Mouse (Mus musculus) urinary bladder, adult 2 months (tissue): ENCODE data around the gene Rbm15. TPM values are rescaled to one million over a fixed set of nuclear protein-coding genes. Genes with fewer than 3 reads are reported as not detected.
"Not testable (repeated sequence)": the region's sequence is repeated elsewhere in the genome, so short reads cannot be mapped to it uniquely, and the experiment has no call there.

Experiments
- DNase-seq: peaks from one replicate; pipeline ENCODE4 v3.0.0; 2022; ENCODE audit warnings: low spot score
- polyA plus RNA-seq: library from polyadenylated mRNA; depleted of rRNA; stranded (reverse); fragments of >200 nt; gene quantifications from 2 replicates; pipeline ENCODE4 v1.2.3, GENCODE M21; 2012; rRNA removed

The Rbm15 gene
- polyA plus RNA-seq, 1 experiment = 3.9 TPM

DNA sequence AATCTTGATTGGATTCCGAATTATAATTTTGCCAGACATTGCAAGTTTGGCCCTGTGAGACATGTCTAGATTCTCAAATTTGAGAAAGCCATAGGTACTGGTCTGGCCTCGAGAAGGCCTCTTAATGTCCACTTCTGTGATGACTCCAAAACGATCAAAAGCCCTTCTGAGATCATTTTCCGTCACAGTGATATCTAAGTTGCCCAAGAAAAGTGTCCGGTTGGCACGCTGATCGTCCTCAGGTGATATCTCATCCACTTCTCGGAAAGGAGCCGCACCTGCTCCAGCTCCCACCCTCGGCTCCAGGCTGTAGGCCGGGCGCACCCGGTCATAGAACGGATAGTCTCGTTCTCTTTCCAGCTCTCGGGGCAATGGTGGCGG lies 1.7 kb downstream of the Rbm15 start:
- no peak for DNase-seq

DNA sequence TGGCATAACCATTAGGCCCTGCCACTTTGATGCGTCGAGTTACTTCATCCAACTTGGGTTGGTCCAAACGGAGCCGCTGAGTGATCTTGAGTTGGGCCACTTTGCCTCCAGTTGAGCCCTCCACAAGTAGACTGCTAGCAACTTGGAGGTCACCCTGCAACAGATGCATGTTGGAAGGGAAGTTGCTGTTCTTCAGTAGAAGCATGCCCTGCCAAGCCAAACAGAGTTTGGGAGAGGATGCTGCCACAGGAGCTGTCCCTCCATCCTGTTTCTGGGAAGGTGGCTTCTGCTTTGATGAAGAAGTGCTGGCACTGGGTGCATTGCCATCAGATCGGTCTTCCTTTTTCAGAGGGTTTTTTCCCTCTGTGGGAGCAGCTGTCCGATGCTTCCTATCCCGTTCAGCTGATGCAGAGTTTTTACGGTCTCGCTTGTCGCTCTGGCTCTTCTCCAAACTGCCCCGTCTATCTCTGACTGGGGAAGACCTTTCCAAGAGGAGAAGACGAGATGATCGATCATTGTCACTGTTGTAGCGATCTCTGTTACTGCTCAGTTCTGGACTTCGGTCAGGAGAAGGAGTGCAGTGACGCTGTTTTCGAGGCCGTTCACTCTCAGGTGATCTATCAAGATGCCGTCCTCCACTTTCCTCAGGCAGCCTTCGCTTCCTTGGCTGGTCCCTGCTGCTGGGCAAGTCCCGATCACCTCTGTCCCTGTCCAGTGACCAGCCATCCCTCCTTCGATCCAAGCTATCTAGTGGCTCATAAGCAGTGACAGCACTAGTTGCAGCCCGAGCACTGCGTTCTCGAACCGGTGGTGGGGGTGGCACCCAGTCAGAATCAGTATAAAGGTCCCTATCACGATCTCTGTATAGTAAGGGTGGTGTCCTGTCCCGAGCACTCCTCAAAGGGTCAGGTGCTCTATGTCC lies 2.7 kb downstream of the Rbm15 start:
- no peak for DNase-seq

DNA sequence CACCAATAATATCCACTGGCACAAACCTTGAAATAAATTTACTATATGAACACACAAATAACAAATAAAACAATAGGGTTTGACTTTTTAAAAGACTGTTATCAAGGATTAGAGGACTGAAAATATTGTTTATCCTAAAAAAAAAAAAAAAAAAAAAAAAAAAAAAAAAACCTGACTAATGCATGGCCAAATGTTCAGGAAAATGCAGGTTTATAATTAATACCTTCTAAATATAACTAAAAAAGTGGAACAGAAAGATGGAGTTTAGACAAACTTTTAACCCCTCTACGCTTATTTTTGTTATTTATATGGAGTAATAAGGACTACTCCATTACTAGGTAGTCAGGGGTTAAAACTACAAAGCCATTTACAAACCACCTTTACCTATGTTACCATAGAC lies 7.0 kb downstream of the Rbm15 start:
- DNase-seq = no peak

DNA sequence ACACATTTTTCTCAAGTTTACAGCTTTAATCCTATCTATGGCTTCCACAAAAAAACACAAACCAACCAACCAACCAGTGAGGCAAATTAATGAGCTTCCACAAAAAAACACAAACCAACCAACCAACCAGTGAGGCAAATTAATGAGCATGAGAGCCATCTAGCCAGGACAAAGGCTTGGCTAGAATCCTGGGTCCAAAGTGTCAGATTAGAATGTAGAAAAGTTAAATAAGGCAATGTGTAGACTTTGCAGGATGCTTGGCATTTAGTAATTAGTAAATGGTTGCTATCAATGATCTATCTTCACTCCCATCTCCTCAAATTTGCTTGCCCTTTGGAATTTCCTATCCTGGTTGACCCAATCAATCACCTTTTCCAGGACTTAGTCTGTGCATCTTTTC lies 11.7 kb downstream of the Rbm15 start:
- DNase-seq = no peak

DNA sequence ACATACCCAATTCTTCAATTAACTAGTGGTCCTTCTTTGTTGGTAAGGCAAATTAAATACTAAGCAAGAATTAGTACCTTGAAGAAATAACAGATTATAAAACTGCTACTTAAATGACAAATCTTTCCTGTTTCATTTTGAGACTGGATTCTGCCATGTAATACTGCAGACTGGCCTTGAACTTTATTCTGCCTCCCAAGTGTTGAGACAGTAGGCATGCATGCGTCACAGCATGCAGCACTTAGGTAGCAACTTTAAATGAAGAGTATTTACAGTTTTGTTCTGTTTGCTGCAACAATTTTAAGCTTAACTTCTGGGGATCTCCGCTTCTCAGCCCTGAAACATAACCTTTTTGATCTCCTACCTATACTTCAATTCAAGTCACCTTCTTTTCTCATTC lies 12.3 kb downstream of the Rbm15 start:
- no peak for DNase-seq

DNA sequence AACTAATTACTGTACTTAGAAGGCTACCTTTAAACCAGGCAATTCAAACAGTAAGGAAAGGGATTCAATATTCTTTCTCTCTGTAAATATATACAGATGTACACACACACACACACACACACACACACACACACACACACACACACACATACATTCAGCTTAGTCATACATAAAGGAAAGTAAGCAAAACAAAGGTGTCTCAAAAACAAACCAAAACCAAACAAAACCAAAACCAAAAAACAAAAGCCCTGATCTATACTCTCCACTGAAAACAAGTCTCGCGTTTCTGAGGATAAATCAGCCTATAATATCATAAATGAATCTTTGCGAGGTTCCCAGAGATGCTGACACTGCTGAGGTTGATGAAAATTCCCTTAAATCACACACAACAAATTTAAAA lies 16.1 kb downstream of the Rbm15 start:
- DNase-seq = no peak

DNA sequence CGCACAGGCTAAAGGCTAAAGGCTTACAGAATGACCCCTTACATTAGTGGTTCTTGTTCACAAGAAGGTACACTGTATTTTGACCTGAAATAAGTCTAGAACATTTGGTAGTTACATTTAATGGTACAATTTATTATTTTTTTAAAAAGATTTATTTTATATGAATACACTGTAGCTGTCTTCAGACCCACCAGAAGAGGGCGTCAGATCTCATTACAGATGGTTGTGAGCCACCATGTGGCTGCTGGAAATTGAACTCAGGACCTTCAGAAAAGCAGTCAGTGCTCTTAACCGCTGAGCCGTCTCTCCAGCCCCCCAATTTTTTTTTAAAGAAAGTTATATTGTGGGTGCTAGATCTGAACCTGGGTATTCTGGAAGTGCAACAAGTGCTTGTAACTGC lies 36.6 kb downstream of the Rbm15 start:
- not testable (repeated sequence) for DNase-seq

DNA sequence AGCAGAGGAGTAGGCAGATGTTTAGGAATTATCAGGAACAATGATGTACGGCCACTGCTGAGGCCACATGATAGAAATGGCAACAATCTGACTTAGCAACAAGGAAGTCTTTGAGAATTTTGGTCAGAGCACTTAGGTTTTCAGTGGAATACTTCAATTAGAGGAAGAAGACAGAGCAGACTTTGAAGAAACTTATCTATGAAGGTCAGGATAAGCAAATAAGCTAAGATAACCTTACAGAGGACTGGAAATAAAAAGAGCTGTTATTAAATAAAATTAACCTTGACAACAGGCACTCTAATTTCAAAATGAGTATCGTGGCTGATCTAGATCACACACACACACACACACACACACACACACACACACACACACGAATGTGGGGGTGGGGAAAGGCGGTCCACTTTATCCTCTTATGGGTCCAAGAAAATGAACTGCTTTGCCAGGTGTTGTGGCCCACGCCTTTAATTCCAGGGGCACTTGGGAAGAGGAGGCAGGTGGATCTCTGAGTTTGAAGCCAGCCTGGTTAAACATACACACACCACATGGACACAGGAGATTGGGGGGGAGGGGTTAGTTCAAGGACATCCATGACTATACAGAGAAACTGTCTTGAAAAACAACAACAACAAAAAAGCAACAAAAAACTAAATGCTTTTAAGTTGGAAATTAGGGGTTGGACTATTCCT lies 37.7 kb downstream of the Rbm15 start:
- no peak for DNase-seq

DNA sequence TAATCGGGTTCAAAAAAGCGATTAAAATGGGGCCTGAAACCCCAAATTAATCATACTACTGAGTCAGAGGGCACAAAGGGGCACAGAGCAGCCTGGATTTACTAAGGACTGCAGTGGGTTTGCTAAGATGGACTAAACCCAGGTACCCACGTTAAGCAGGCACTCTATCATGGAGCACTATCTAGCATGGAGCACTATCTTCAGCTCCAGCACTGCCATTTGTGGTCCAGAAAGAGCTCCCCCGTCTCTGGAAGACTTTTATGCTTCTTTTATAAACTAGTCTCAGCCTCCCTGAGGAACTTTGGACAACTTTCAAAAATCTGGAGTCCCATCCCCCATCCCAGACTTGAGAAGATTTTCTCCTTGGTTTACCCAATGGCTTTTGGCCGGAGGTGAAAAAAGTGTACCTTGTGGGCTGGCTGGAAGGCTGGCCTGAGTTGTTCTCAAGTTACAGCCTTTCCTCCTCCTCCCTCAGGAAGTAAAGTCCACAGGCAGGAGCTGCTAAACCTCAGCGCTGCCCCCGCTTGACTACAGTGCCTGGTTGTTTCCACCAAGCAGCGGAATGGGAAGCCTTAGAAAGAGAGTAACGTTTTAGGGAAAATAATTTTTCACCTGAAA lies 42.6 kb downstream of the Rbm15 start, which contains the start of gene Slc16a4:
Gene Slc16a4, plus strand, starts transcription at position 467 of the 618 bp plus-strand sequence.
- no peak for DNase-seq

DNA sequence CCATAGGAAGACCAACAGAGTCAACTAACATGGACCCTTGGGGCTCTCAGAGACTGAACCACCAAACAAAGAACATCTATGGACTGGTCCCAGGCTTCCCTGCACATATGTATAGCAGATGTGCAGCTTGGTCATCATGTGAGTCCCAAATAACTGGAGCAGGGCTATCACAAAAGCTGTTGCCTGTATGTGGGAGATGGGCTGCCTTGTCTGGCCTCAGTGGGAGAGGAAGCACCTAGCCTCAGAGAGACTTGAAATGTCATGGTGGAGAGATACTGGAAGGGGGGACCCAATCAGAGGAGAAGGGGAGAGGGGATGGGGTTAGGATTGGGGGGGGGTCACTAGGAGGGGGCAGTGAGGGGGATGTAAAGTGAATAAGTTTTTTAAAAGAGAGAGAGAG lies 46.1 kb downstream of the Rbm15 start:
- DNase-seq = no peak

DNA sequence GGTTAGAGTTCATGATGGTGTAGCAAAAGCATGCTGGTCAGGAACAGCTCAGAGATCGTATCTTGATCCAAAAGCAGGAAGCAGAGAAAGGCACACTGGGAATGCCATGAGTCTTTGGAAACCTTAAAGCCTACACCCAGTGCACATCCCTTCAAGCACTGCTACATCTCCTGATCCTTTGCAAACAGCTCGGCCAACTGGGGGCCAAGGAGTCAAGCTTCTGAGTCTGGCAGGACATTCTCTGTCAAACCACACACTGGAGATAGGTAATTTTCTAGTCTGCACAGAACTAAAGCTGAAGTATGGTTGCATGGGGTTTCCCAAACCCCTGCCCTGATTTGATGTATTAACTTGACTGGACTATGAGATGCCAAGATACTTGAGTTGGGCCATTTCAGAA lies 47.4 kb downstream of the Rbm15 start:
- no peak for DNase-seq

DNA sequence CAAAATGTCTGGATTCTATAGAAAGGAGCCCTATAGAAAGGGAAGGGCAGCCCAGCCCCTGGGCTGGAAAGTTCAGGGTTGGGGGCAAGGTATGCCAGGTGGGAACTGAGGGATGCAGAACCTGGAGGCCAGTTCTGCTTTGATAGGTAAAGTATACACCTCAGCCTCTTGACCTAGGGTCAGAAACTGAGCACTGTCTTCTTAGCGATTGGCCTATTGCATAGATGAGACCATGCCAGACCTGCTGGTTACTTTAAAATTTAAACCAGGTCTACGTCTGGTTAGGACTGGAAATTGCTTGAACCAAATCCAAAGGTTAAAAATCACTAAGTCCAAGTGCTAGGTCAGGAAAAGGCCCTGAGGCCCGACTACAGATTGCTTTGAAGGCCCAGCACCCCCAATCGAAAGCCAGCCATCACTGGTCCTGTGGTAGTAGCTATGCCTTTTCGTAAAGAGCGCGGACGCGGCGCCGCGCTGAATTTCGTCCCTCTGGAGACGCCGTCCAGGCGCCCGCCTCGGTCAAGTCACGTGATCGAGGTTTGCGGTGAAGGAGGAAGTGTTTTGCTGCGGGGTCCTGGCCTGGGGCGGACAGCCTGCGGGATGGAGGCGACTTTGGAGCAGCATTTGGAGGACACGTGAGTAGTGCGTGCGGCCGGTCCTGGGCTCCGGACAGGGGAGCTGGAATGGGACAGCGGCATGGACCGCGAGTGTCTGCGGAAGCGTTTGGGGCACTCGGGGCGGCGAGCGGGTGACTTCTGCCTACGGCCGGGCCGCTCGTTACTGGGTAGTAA lies 54.8 kb downstream of the Rbm15 start, which contains the start of gene Lamtor5:
Gene Lamtor5, plus strand, starts transcription at position 380 of the 791 bp plus-strand sequence.
- DNase-seq = peak; percentile 85

DNA sequence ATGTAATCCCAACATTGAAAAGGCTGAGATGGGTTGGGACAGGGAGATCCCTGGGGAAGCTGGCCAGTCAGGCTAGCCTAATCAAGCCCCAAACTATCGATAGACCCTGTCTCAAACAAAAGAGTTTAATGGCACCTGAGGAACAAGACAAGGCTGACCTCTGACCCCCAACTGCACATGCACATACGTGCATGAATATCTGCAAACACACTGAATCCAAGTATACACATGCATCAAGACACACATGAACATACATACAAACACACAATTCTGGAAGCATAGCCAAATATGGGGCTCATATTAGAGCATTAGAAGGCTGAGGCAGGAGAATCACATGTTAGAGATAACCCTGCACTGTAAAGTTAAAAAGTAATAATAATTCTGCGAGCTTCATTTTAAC lies 56.8 kb downstream of the Rbm15 start:
- no peak for DNase-seq

DNA sequence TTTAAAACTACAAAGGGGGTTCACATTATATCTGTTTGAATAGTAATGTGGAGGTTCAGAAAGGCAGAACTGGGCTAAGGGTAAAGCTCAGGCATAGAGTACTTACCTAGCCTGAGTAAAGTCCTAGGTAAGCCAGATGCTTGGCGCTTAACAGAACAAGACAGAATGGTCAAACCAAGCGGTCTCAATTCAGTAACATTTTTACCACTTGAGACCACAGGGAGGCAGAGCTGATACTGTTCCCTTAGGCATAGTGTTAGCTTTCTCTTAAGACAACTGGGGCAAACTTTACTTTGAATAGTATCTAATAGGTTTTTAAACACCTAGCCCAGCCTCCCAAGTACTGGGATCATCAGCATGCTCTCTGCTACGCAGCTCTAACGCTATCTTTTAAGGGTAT lies 57.5 kb downstream of the Rbm15 start:
- no peak for DNase-seq

Other genes starting within 250 kb of the Rbm15 start
- 4.9 and 6.2 TPM in 2 replicates for gene Kcna2, start 232.5 kb downstream of the Rbm15 start, polyA plus RNA-seq
- not detected in 2 replicates for gene Kcna10, start 150.6 kb downstream of the Rbm15 start, polyA plus RNA-seq
- 0.07 TPM in 1 of 2 replicates, not detected in the other for gene Cym, start 111.9 kb downstream of the Rbm15 start, polyA plus RNA-seq
- not detected in 2 replicates for gene A630076J17Rik, start 103.1 kb downstream of the Rbm15 start, polyA plus RNA-seq
- 0.03 and 0.04 TPM in 2 replicates for gene Prok1, start 94.0 kb downstream of the Rbm15 start, polyA plus RNA-seq
- gene Lamtor5, start 54.8 kb downstream of the Rbm15 start, polyA plus RNA-seq = 121 and 139 TPM in 2 replicates
- 1.0 and 1.3 TPM in 2 replicates for gene Slc16a4, start 42.4 kb downstream of the Rbm15 start, polyA plus RNA-seq
- 9.1 and 10.5 TPM in 2 replicates for gene Kcnc4, start 125.9 kb upstream of the Rbm15 start, polyA plus RNA-seq
- gene Slc6a17, start 184.3 kb upstream of the Rbm15 start, polyA plus RNA-seq = 15.9 and 21.1 TPM in 2 replicates
- not detected in 2 replicates for gene Ubl4b, start 221.4 kb upstream of the Rbm15 start, polyA plus RNA-seq